Comparison of ENCODE assay signal across 8 mouse cellular contexts in the genomic region with DNA sequence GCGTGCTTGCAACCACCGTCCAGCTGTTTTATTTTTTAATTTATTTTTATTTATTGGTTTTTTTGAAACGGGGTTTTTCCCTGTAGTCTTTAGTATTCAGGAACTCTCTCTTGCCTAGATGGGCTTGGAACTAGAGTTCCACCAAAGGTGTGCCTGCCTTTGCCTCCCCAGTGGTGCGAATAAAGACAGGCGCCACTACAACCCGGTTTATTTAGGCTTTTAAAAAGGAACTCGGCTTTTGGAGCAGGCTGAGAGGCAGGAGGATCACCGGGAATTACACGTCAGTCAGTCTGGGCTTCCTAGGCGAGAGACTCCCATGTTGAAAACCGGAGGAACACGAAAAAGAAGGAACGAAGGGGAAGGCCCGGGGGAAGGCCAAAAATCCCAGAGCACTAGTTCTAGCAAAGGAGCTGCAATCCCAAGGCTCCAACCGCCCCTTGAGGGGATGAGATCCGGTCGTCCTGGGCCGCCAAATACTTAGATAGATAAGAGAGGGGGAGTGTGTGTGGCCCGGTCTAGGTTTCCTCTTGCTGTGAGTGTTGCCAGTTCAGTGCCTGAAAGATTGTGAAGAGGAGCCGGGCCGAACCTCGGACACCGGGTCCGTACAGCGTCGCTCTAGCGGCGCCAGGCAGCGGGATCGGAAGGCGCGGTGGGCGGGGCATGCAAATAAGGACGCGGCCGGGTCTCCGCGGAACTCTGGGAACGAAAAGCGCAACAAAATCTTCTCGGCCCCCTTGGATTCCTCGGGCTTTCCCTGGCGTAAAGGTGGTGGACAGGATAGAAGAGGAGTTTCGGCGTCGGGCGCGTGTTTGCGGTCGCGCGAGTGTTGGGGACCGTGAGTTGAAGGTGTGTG. TPM values are rescaled to one million over a fixed set of nuclear protein-coding genes. Genes with fewer than 3 reads are reported as not detected.
DNase-seq lines count a peak whose midpoint lies in the region; ATAC-seq and TF ChIP-seq lines count a peak whose summit lies in the region.
"Not testable (repeated sequence)": the region's sequence is repeated elsewhere in the genome, so short reads cannot be mapped to it uniquely, and the experiment has no call there.

No protein-coding gene starts in this region.

- intact Hi-C loops in left cerebral cortex, adult 2 months (cut with DNase I) = not testable (repeated sequence)

- not testable (repeated sequence) for H3K27me3 ChIP-seq in hindbrain, postnatal 0 days (ENCODE audit: insufficient read depth, low read length)

- peak; percentile 78 for ATAC-seq in hindbrain, postnatal 0 days

- peak overlapping the region; percentile 98 for H3K27ac ChIP-seq in cortical plate, adult 2 months (ENCODE audit: insufficient read depth, low read length)
- H3K27ac ChIP-seq in hindbrain, postnatal 0 days = peak overlapping the region; percentile 88
- peak overlapping the region; percentile 93 for H3K27ac ChIP-seq in left cerebral cortex, adult 2 months
- H3K27ac ChIP-seq in macrophage = peak overlapping the region; percentile 41; the same call in 1 of the 2 replicates

- not testable (repeated sequence) for H3K79me2 ChIP-seq in macrophage (ENCODE audit: inconsistent target)

- not testable (repeated sequence) for H3K9me3 ChIP-seq in hindbrain, postnatal 0 days (ENCODE audit: low read length)

- H3K36me3 ChIP-seq in hindbrain, postnatal 0 days (ENCODE audit: insufficient read depth, low read length); macrophage (ENCODE audit: inconsistent target): not testable (repeated sequence)

- peak overlapping the region; percentile 49 for H3K4me2 ChIP-seq in hindbrain, postnatal 0 days (ENCODE audit: low read depth, low read length)

- not testable (repeated sequence) for H3K4me1 ChIP-seq in cortical plate, adult 2 months (ENCODE audit: control insufficient read depth, insufficient read depth, low read length); hindbrain, postnatal 0 days (ENCODE audit: insufficient read depth, low read length)

- TF ChIP-seq POLR2A in cortical plate, adult 2 months (IDR thresholded peaks at IDR 0.05; ENCODE audit: extremely low read depth, insufficient read depth, low read length) = peak; percentile 54; the same call in 1 of the 2 replicates

- peak overlapping the region; percentile 49 for H3K4me3 ChIP-seq in cortical plate, adult 2 months (ENCODE audit: insufficient read depth, low read length)
- H3K4me3 ChIP-seq in hindbrain, postnatal 0 days (ENCODE audit: low read length) = peak overlapping the region; percentile 27
- peak overlapping the region; percentile 36 for H3K4me3 ChIP-seq in left cerebral cortex, adult 2 months
- H3K4me3 ChIP-seq in macrophage (ENCODE audit: inconsistent target) = not testable (repeated sequence)

- H3K9ac ChIP-seq in hindbrain, postnatal 0 days (replicated peaks; ENCODE audit: low read length) = peak overlapping the region; percentile 48; the same call in 1 of the 2 replicates

- WGBS in hindbrain, postnatal 0 days = 7% methylated on average over 45 of the region's 53 CpGs
- 11% methylated on average over 32 of the region's 53 CpGs for WGBS in macrophage (ENCODE audit: missing documents)

- DNase-seq in ZHBTc4 (ENCODE audit: low read depth, low spot score) = peak; percentile 96
- peak; percentile 58 to 78 for DNase-seq in gastrocnemius, adult 8-10 months (ENCODE audit: low spot score in 2 of 2)
- peak; percentile 86 for DNase-seq in hindbrain, postnatal 0 days (ENCODE audit: low spot score)
- DNase-seq in left cerebral cortex, adult 2 months (ENCODE audit: extremely low spot score in 1 of 2, low spot score in 2 of 2) = peak; percentile 75 to 81
- peak; percentile 81 for DNase-seq in right cerebral cortex, adult 18-20 months
- peak; percentile 63 to 64 for DNase-seq in urinary bladder, adult 18-20 months (ENCODE audit: low spot score in 2 of 2)

- not testable (repeated sequence) for TF ChIP-seq CTCF in cortical plate, adult 2 months (IDR thresholded peaks at IDR 0.05; ENCODE audit: extremely low read depth, insufficient read depth, low read length); hindbrain, postnatal 0 days (IDR thresholded peaks at IDR 0.05; ENCODE audit: low read depth); left cerebral cortex, adult 2 months (IDR thresholded peaks at IDR 0.05)

RNA-seq across cellular contexts. Expression of a gene that starts 14.1 kb away (rescaled TPM):
- 13.0 and 14.2 TPM in 2 replicates for polyA plus RNA-seq in cortical plate, adult 2 months (2012; rRNA removed)
- total RNA-seq in gastrocnemius, adult 8-10 months (2022) = 10 to 100 TPM; 29.7 to 40.5 (median 33.7) TPM
- total RNA-seq in hindbrain, postnatal 0 days (2014; rRNA removed) = 12.4 and 15.2 TPM in 2 replicates
- polyA plus RNA-seq in hindbrain, postnatal 0 days (2015; fragmentation: Nextera tagmentation; extraction: Ambion mirVana) = 13.8 and 15.9 TPM in 2 replicates
- total RNA-seq in left cerebral cortex, adult 2 months (2021) = 1 to 10 TPM; 7.8 to 9.5 TPM
- total RNA-seq in macrophage (2018; cell fraction: chromatin; rRNA removed) = 10 to 100 TPM in 7 of 26 experiments, 1 to 10 TPM in 19; 1.7 to 16.5 (median 5.7) TPM
- 10 to 100 TPM in 8 of 26 experiments, 1 to 10 TPM in 18; 2.2 to 14.3 (median 6.4) TPM for total RNA-seq in macrophage (2018; cell fraction: cytosol; rRNA removed)
- 10 to 100 TPM in 6 of 26 experiments, 1 to 10 TPM in 19, not detected in 1; 1.2 to 24.0 (median 5.4) TPM for total RNA-seq in macrophage (2018; cell fraction: nucleus; rRNA removed)
- 3.7 to 12.9 TPM (median 6.8 TPM) in 3 replicates for polyA plus RNA-seq in macrophage (2018)

RNA-seq across cellular contexts. Expression of a gene that starts 24.3 kb away (rescaled TPM):
- polyA plus RNA-seq in cortical plate, adult 2 months (2012; rRNA removed) = 28.9 and 41.9 TPM in 2 replicates
- 10 to 100 TPM in 1 of 4 experiments, 1 to 10 TPM in 3; 4.6 to 10.2 (median 5.7) TPM for total RNA-seq in gastrocnemius, adult 8-10 months (2022)
- 5.7 and 6.5 TPM in 2 replicates for total RNA-seq in hindbrain, postnatal 0 days (2014; rRNA removed)
- polyA plus RNA-seq in hindbrain, postnatal 0 days (2015; fragmentation: Nextera tagmentation; extraction: Ambion mirVana) = 6.2 TPM in 2 replicates
- total RNA-seq in left cerebral cortex, adult 2 months (2021) = 10 to 100 TPM; 33.5 to 50.4 TPM
- 1 to 10 TPM in 8 of 26 experiments, under 1 TPM in 3, not detected in 15; 0.64 to 4.3 (median 1.2) TPM for total RNA-seq in macrophage (2018; cell fraction: chromatin; rRNA removed)
- 1 to 10 TPM in 16 of 26 experiments, under 1 TPM in 10; 0.29 to 4.9 (median 1.6) TPM for total RNA-seq in macrophage (2018; cell fraction: cytosol; rRNA removed)
- 1 to 10 TPM in 11 of 26 experiments, under 1 TPM in 8, not detected in 7; 0.29 to 6.0 (median 1.1) TPM for total RNA-seq in macrophage (2018; cell fraction: nucleus; rRNA removed)
- 1.9 to 2.8 TPM (median 2.1 TPM) in 3 replicates for polyA plus RNA-seq in macrophage (2018)

RNA-seq across cellular contexts. Expression of a gene that starts 42.0 kb away (rescaled TPM):
- polyA plus RNA-seq in cortical plate, adult 2 months (2012; rRNA removed) = not detected in 2 replicates
- not detected for total RNA-seq in gastrocnemius, adult 8-10 months (2022)
- total RNA-seq in hindbrain, postnatal 0 days (2014; rRNA removed) = not detected in 2 replicates
- not detected in 2 replicates for polyA plus RNA-seq in hindbrain, postnatal 0 days (2015; fragmentation: Nextera tagmentation; extraction: Ambion mirVana)
- not detected for total RNA-seq in left cerebral cortex, adult 2 months (2021)
- total RNA-seq in macrophage (2018; cell fraction: chromatin; rRNA removed) = not detected
- not detected for total RNA-seq in macrophage (2018; cell fraction: cytosol; rRNA removed)
- not detected for total RNA-seq in macrophage (2018; cell fraction: nucleus; rRNA removed)
- polyA plus RNA-seq in macrophage (2018) = not detected in 3 replicates

RNA-seq across cellular contexts. Expression of a gene that starts 59.0 kb away (rescaled TPM):
- polyA plus RNA-seq in cortical plate, adult 2 months (2012; rRNA removed) = 1.7 and 2.2 TPM in 2 replicates
- 1 to 10 TPM in 2 of 4 experiments, under 1 TPM in 2; 0.61 to 1.8 (median 1.0) TPM for total RNA-seq in gastrocnemius, adult 8-10 months (2022)
- total RNA-seq in hindbrain, postnatal 0 days (2014; rRNA removed) = 2.6 and 5.2 TPM in 2 replicates
- polyA plus RNA-seq in hindbrain, postnatal 0 days (2015; fragmentation: Nextera tagmentation; extraction: Ambion mirVana) = 5.1 and 5.3 TPM in 2 replicates
- total RNA-seq in left cerebral cortex, adult 2 months (2021) = 1 to 10 TPM; 1.3 to 1.9 TPM
- 100 to 1,000 TPM; 142 to 427 (median 315) TPM for total RNA-seq in macrophage (2018; cell fraction: chromatin; rRNA removed)
- total RNA-seq in macrophage (2018; cell fraction: cytosol; rRNA removed) = 100 to 1,000 TPM; 272 to 465 (median 394) TPM
- 100 to 1,000 TPM; 328 to 628 (median 506) TPM for total RNA-seq in macrophage (2018; cell fraction: nucleus; rRNA removed)
- 374 to 580 TPM (median 389 TPM) in 3 replicates for polyA plus RNA-seq in macrophage (2018)

Comparison
In these comparisons a context has a peak if more than half of its experiments do, and no peak if none do; other contexts are left out.
1. H3K27ac ChIP-seq: peak in every context shown above with its lines; median percentile 98 in cortical plate, adult 2 months; 93 in left cerebral cortex, adult 2 months; 88 in hindbrain, postnatal 0 days; 41 in macrophage.